Mouse (Mus musculus) adrenal gland, adult 8-10 months (tissue): ENCODE data around the gene C130074G19Rik. TPM values are rescaled to one million over a fixed set of nuclear protein-coding genes. Genes with fewer than 3 reads are reported as not detected.

Experiments
- DNase-seq: peaks from one replicate; pipeline ENCODE4 v3.0.0; 2022
- total RNA-seq, 4 experiments: library from RNA; stranded (reverse); gene quantifications; 2 replicates each; pipeline ENCODE4 v1.2.4; 2022

C130074G19Rik gene
- total RNA-seq, 4 experiments from 2014 or later, result 30.1 to 57.1 (median 41.9) TPM

- DNase-seq, result no peak
Measured at GRCm38 (mm10) chr1:184872069-184872819, 10.8 kb downstream of the C130074G19Rik start.

DNA sequence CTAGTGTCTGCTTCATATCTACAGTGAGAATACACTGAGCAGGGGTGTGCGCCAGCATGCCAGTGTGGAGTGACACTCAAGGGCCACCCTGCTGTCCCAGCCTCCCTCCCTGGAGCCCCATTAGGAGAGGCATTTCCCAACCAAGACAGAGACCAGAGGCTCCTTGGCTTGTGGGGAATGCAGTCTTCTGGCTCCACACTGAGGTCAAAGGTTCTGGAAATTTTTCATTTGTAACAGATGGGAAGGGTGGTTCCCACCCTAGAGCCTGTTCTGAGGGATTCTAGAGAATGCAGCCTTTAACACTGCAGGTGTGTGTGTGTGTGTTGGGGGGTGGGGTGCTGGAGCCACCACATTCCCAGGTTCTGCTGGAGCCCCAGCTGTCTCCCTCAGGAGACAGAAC is 11.5 kb downstream of the C130074G19Rik start:
- peak; percentile 38 for DNase-seq

GRCm38 (mm10) chr1:184870646-184871385 is 12.2 kb downstream of the C130074G19Rik start:
- DNase-seq, result no peak

DNA sequence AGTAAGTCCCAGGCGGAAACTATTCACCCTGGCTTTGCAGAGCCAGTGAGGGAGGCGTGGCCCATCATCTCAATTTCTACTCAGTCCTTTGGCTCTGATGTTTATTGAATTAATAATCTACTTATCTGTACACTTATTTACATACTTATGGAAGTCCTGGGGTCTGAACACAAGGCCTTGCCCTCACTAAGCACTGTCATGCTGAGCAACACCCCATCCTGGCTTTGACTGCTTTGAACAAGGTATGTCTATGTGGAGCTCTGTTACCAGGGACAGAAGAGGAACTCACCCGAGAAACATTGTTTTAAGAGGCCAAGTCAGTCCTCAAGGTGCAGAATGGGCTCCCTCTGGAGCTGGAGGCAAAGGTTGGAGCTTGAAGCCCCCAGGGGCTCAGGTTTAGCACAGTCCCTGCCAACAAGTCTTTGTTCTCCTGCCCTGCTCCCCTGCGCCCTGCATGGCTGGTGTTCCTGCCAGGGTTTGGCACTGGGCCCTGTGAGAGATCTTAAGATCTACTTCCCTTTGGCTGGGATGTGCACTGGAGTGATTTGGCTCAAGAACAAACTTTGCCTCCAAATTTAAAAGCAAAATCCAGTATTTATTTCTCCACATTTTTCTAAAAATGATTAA is 13.0 kb downstream of the C130074G19Rik start:
- peak; percentile 37 for DNase-seq

GRCm38 (mm10) chr1:184867640-184868120 is 15.3 kb downstream of the C130074G19Rik start:
- DNase-seq, result no peak

DNA sequence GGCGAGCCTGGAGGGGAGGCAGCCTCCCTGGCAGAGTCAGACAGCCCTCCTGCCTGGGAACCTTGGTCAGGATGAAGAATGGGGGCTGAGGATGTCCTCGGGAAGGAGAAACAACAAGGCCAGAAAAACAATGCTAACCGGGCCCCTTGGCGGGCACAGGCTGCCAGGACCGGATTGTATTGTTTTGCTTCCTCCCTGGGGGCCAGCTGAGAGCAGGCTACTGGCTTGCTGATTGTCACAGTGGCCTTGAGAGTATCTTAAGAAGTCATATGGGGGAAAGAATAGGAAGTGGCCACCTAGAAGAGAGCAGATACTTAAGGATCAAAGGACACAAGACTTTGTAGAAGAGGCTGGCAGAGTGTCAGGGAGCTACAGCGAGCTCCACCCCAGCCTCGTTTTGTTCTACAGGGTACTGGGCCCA is 18.6 kb downstream of the C130074G19Rik start:
- DNase-seq, result no peak

DNA sequence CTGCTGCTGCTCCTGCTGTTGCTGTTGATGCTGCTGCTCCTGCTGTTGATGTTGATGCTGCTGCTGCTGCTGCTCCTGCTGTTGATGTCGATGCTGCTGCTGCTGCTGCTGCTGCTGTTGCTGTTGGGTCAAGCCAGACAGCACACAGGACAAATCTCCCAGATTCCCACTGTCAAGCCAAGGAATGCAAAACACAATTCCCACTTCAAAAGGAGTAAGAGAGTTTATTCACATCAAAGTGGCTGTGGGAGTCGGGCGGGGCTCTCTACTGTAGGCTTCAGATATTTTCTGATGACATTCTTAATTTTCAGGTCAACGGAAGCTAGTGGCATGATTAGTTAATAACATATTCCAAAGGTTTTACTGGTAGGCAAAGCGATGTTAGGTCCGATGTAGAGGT is 20.4 kb downstream of the C130074G19Rik start:
- no peak for DNase-seq

DNA sequence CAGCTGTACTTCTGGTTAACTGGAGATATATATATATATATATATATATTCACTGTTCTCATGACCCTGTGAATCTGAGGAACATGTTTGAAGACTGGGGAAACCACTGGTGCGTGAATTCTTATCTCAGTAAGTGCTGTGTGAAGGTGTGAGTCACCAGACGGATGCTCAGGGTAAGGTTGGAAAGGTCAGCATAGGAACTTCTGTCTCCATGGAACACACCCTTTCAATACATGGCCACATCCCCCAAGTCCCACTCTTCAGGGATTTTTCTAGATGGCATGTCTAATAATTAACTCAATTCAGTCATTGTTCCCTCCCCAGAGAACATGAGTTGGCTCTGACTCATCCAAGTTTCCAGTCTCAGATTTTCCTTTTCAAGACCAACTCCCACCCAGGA is 21.5 kb downstream of the C130074G19Rik start:
- DNase-seq, result no peak

DNA sequence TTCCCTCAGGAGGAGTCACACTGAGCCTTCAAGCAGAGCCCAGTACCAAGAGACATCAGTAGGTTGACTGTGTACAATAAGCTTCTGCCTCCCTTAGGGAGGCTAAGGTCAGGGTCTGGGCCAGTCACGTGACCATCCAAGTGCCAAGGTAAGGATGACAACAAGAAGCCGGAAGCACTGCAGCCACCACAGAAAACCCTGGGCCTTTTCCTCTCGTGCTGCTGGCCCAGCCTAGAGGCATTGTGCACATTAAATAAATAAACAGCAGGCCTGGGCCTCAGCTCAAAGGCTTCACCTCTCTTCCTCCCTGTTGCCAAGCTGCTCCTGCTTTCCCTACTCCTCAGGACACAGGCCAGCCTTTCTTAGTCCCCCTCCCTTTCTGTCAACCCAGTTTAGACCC is 22.7 kb downstream of the C130074G19Rik start:
- DNase-seq, result no peak

GRCm38 (mm10) chr1:184858253-184858652 is 24.8 kb downstream of the C130074G19Rik start:
- no peak for DNase-seq

GRCm38 (mm10) chr1:184857216-184857615 is 25.8 kb downstream of the C130074G19Rik start:
- no peak for DNase-seq

GRCm38 (mm10) chr1:184853922-184854321 is 29.1 kb downstream of the C130074G19Rik start:
- no peak for DNase-seq

GRCm38 (mm10) chr1:184853339-184853738 is 29.7 kb downstream of the C130074G19Rik start:
- DNase-seq, result peak; percentile 70

DNA sequence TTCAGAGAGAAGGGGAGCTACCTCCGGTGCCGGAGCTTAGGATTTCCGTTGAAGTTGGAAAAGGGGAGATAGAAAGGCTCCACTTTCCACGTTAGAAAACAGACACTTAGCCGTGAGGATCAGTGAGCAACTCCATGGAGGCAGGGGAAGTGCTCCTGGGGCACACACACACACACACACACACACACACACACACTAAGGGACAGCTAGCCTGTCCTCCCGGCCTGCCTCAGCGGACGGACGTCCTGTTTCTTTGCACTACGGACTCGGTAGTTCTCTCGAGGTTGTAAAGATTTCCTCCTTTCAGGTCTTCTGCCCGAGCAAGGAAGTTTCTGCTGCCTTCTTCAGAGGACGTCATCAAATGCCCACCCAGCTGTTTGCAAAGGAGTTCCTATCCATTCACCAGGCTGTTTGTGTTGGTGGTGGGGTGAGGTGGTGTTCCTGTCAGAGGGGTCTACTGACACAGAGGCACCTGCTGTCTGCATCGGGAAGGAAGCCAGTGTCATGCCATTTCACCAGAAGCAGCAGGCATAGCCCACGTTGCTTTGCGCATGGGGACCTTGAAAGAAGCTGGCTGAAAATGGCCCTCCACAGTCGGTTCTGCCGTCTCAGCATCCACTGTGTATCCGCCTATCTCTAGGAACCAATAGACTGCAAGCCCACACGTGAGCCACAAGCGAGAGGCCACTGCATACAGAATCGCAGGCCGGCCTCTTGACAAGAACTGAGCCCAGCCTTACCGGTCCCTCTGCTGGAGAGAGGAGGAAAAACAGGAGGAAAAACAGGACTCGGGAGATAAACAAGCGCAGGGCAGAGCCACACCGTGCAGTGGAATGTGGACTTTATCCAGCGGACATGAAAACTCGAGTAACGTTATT is 31.0 kb downstream of the C130074G19Rik start:
- peak; percentile 83 for DNase-seq

DNA sequence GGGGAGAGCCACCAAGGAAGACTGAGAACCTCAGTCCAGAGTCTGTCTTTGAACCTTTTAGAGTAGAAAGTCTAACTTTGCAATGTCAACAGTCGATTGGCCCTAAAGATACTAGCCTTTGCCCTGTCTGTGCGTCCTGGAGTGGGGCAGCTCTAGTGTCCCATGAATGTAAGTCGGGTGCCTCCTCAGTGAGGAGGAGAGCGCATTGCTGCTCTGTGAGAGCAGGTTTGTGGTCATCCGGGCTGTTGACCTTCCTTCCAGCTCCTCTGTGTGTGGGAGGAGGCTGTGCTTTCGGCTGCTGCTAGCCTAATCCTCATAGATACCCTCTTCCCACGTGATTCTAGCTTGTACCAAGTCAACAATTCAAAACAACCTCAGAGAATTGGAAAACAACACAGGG is 31.9 kb downstream of the C130074G19Rik start:
- DNase-seq, result no peak

GRCm38 (mm10) chr1:184846973-184847372 is 36.0 kb downstream of the C130074G19Rik start:
- no peak for DNase-seq

DNA sequence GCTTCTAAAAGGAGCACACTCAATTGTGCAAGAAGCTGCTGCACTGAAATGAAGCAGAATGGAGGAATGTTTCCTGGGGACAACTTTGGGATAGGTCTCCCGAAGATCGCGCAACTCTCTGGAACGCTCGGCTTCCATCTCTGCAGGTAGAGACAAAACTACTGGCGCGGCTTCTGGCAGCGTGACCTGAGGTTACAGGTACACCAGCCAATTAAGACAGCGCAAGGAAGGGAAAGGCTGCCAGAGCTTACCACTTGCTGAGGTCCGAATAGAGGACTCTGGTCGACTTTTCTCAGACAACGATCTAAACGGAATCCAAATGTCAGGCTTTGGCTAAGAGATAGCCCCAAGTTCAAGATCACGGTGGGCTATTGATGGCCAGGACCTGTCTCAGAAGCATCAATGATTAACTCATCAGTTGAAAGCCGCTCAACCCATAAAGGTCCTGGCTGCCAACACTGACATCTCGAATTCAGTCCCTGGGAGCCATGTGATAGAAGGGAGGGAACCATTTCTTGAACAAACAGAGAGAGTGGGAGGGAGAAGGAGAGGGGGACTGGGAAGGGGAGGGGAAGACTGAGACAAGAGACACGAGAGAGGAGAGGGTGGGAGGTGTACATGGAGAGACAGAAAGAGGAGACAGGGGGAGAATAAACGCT is 36.8 kb downstream of the C130074G19Rik start, which contains the start of gene Marc2:
Gene Marc2 (minus strand): TSS at position 360 of the 659 bp plus-strand sequence.
- no peak for DNase-seq

- DNase-seq, result peak; percentile 93
Measured at GRCm38 (mm10) chr1:184845111-184846071, 37.6 kb downstream of the C130074G19Rik start.

DNA sequence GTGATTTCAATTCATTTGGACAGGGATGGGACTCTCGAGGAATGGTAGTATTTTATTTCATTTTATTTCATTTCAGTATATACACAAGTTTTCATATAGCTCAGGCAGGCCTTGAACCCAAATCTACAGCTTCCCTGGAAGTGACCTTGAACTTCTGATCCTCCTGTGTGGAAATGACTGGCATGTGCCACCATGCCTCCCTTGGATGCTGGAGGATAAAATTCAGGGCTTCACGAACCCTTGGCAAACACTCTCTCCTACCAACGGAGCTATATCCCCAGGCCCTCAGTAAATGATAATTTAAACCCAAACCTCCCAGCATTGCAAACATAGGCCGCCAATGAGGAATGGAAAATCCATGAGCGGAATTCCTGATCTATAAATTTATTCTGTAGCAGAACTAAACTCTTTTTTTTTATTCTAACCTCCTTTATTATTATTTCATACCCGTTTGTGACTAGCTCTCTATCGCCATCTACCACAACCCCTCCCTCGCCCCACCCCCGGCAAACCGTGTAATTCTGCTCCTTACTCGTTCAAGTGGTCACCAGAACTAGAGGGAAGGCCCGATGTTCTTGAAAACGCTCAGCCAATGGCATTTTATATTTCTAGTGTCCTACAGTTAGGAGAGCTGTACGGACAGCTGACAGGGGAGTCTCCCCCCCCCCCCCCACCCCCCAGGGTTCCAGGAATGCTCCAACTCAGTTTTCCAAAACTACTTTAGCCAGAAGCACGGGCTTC is 38.5 kb downstream of the C130074G19Rik start:
- no peak for DNase-seq
